Mouse (Mus musculus) forebrain, embryonic 14.5 days (tissue): ENCODE measurements around the gene Gm16503. TPM values are rescaled to one million over a fixed set of nuclear protein-coding genes. Genes with fewer than 3 reads are reported as not detected.
"Not testable (repeated sequence)": the region's sequence is repeated elsewhere in the genome, so short reads cannot be mapped to it uniquely, and the experiment has no call there.

Source experiments
- ATAC-seq: fragments of 200-750 bp; cut with Nextera tagmentation; 2 replicates; pipeline ENCODE4 v1.8.0; 2017; ENCODE audit warnings: mild to moderate bottlenecking, moderate library complexity
- DNase-seq: peaks from one replicate; pipeline ENCODE4 v3.0.0-alpha.2; 2015; ENCODE audit warnings: low spot score
- H3K27ac ChIP-seq: fragments of 300-500 bp; sonication (generic); 2 replicates; pipeline ENCODE4 v1.5.1; 2014; ENCODE audit warnings: low read depth, mild to moderate bottlenecking, control low read depth, low read length, moderate library complexity
- H3K27me3 ChIP-seq: fragments of 300-500 bp; sonication (generic); replicated peaks from 2 replicates; pipeline ENCODE4 v1.6.1; 2014; ENCODE audit warnings: low read length, control low read depth, mixed read lengths; ENCODE audit not compliant: control insufficient read depth, insufficient read depth
- H3K36me3 ChIP-seq: fragments of 300-500 bp; sonication (generic); 2 replicates; pipeline ENCODE4 v1.6.1; 2014; ENCODE audit warnings: low read length, control low read depth; ENCODE audit not compliant: control insufficient read depth, insufficient read depth
- H3K4me1 ChIP-seq: fragments of 300-500 bp; sonication (generic); 2 replicates; pipeline ENCODE4 v1.6.1; 2014; ENCODE audit warnings: antibody characterized with exemption, low read length, control low read depth; ENCODE audit not compliant: control insufficient read depth, insufficient read depth
- H3K4me2 ChIP-seq: fragments of 300-500 bp; sonication (generic); 2 replicates; pipeline ENCODE4 v1.6.1; 2014; ENCODE audit warnings: mild to moderate bottlenecking, control low read depth, low read length
- H3K4me3 ChIP-seq: fragments of 300-500 bp; sonication (generic); 2 replicates; pipeline ENCODE4 v1.5.1; 2014; ENCODE audit warnings: low read depth, low read length, control low read depth
- H3K9ac ChIP-seq: fragments of 300-500 bp; sonication (generic); 2 replicates; pipeline ENCODE4 v1.6.1; 2014; ENCODE audit warnings: mild to moderate bottlenecking, low read length, control low read depth, moderate library complexity
- H3K9me3 ChIP-seq: fragments of 300-500 bp; sonication (generic); replicated peaks from 2 replicates; pipeline ENCODE4 v1.6.1; 2016; ENCODE audit warnings: low read length, control low read depth, mixed read lengths; ENCODE audit not compliant: control insufficient read depth
- WGBS: fragments of 180-500 bp; shearing (Covaris S2); extraction: QIAGEN DNeasy Blood & Tissue Kit; methylation state at CpG from one replicate; pipeline ENCODE4 v1.1.7; 2014; 5-methylcytosine and 5-hydroxymethylcytosine counted together
- polyA plus RNA-seq: library from polyadenylated mRNA; unstranded; fragments of >200 nt; fragmentation: Nextera tagmentation; extraction: Ambion mirVana; gene quantifications from 2 replicates; pipeline ENCODE4 v1.2.1, GENCODE M21; 2014

Gm16503 gene
- polyA plus RNA-seq, 1 experiment from 2014 or later = 0.13 TPM

DNA sequence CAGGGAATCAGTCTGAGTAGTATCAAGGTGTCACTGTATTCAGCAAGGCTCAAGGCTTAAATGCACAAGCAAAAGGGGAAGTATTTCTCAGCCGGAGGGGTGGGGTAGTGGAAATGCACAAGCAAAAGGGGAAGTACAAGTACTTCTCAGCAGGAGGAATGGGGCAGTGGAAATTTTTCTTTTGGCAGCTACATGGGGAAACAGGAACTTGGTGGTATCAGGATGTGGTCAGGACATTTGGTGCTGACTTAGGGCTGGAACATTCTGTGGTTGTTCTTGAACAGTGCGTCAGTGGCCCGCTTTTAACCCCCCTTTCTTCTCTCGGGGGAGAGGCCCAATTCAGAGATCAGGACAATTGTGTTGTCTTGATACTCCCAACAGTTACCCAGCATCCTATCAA is 39.4 kb downstream of the Gm16503 start:
- H3K4me3 ChIP-seq, H3K9ac ChIP-seq, H3K27me3 ChIP-seq, DNase-seq, H3K27ac ChIP-seq, H3K4me1 ChIP-seq, ATAC-seq, H3K36me3 ChIP-seq, H3K4me2 ChIP-seq: not testable (repeated sequence)
- WGBS = 89% methylated on average over 4 of the region's 4 CpGs
- H3K9me3 ChIP-seq = peaks cover 12% of the 10 kb centered on the region

GRCm38 (mm10) chr4:147586511-147587473 is 46.8 kb downstream of the Gm16503 start:
- H3K36me3 ChIP-seq = no peaks in the 10 kb centered on the region
- no peaks in the 10 kb centered on the region for H3K4me1 ChIP-seq
- H3K9me3 ChIP-seq = peaks cover 35% of the 10 kb centered on the region
- no peak overlapping the region for H3K9ac ChIP-seq
- DNase-seq = no peak
- no peak for ATAC-seq
- no peak overlapping the region for H3K4me2 ChIP-seq
- no peak overlapping the region for H3K4me3 ChIP-seq
- no peaks in the 10 kb centered on the region for H3K27me3 ChIP-seq
- 64% methylated on average over 1 of the region's 1 CpGs for WGBS
- H3K27ac ChIP-seq = no peak overlapping the region

Other genes with a start within 250 kb of the Gm16503 start
- not detected in 2 replicates for gene Zfp988, start 234.5 kb upstream of the Gm16503 start, polyA plus RNA-seq
- gene Zfp978, start 178.9 kb upstream of the Gm16503 start, polyA plus RNA-seq = not detected in 2 replicates
- 1.8 and 2.7 TPM in 2 replicates for gene Zfp982, start 47.8 kb upstream of the Gm16503 start, polyA plus RNA-seq
- 0.06 TPM in 1 of 2 replicates, not detected in the other for gene Zfp985, start 13.1 kb downstream of the Gm16503 start, polyA plus RNA-seq
- gene Zfp979, start 102.3 kb downstream of the Gm16503 start, polyA plus RNA-seq = 1.4 and 1.8 TPM in 2 replicates
- not detected in 2 replicates for gene Zfp534, start 162.3 kb downstream of the Gm16503 start, polyA plus RNA-seq